Mouse (Mus musculus) ES-E14 (cell line): ENCODE results near the gene Astn2. TPM values are rescaled to one million over a fixed set of nuclear protein-coding genes. Genes with fewer than 3 reads are reported as not detected.

ENCODE experiments used
- DNase-seq: peaks from one replicate; pipeline ENCODE4 v3.0.0-alpha.2; 2013; ENCODE audit warnings: low read depth, low spot score
- H3K27ac ChIP-seq: 2 replicates; pipeline ENCODE4 v1.5.1; 2012; ENCODE audit warnings: low read depth, mild to moderate bottlenecking, low read length, moderate library complexity, mixed read lengths; ENCODE audit not compliant: poor library complexity, insufficient read depth, severe bottlenecking
- H3K36me3 ChIP-seq: 2 replicates; pipeline ENCODE4 v1.6.1; 2012; ENCODE audit warnings: mild to moderate bottlenecking, low read length, moderate library complexity, mixed read lengths; ENCODE audit not compliant: control insufficient read depth, poor library complexity, insufficient read depth, severe bottlenecking
- H3K4me1 ChIP-seq, 2 experiments: fragments of 150-350 bp in 1 of 2; sonication (generic) in 1 of 2; 2 replicates each; pipeline ENCODE4 v1.6.1; 2012; ENCODE audit warnings: low read length in 2 of 2, mild to moderate bottlenecking in 1 of 2, mixed read lengths in 1 of 2; ENCODE audit not compliant: control insufficient read depth in 2 of 2, insufficient read depth in 2 of 2, poor library complexity in 1 of 2
- H3K4me3 ChIP-seq, 2 experiments: fragments of 150-350 bp in 1 of 2; sonication (generic) in 1 of 2; 2 replicates each; pipeline ENCODE4 v1.5.1; 2012; ENCODE audit warnings: low read length in 2 of 2, low read depth in 1 of 2, mild to moderate bottlenecking in 1 of 2, mixed read lengths in 1 of 2; ENCODE audit not compliant: insufficient read depth in 1 of 2, poor library complexity in 1 of 2, severe bottlenecking in 1 of 2
- H3K9ac ChIP-seq: 2 replicates; pipeline ENCODE4 v1.6.1; 2012; ENCODE audit warnings: low read depth, mild to moderate bottlenecking, low read length, mixed read lengths; ENCODE audit not compliant: poor library complexity, insufficient read depth, severe bottlenecking
- H3K9me3 ChIP-seq: fragments of 150-350 bp; sonication (generic); 2 replicates; pipeline ENCODE4 v1.6.1; 2012; ENCODE audit warnings: low read depth, mild to moderate bottlenecking, low read length; ENCODE audit not compliant: control insufficient read depth, insufficient read depth
- CHD2 ChIP-seq: IDR thresholded peaks from 2 replicates; pipeline ENCODE4 v1.6.1; 2014; ENCODE audit warnings: mild to moderate bottlenecking, low read depth, low read length, inconsistent platforms
- HCFC1 ChIP-seq: IDR thresholded peaks from 2 replicates; pipeline ENCODE4 v1.6.1; 2012; ENCODE audit warnings: low read length, inconsistent platforms, borderline replicate concordance; ENCODE audit not compliant: insufficient read depth
- MAFK ChIP-seq: IDR thresholded peaks from 2 replicates; pipeline ENCODE4 v1.6.1; 2014; ENCODE audit warnings: mild to moderate bottlenecking, low read depth, low read length, inconsistent platforms; ENCODE audit not compliant: insufficient read depth
- ZC3H11A ChIP-seq: IDR thresholded peaks from 2 replicates; pipeline ENCODE4 v1.6.1; 2012; ENCODE audit warnings: low read depth, mild to moderate bottlenecking, inconsistent platforms, low read length, borderline replicate concordance
- ZNF384 ChIP-seq: IDR thresholded peaks from 2 replicates; pipeline ENCODE4 v1.6.1; 2012; ENCODE audit warnings: low read depth, low read length, inconsistent platforms
- in situ Hi-C, 2 experiments: fragments of 600-800 bp; cut with MboI; formaldehyde crosslinking; loops; one replicate each; pipeline ENCODE4 v1.15.1; 2025; ENCODE audit warnings: low sequenced_read_pairs in 2 of 2, inconsistent platforms in 1 of 2; ENCODE audit not compliant: unreplicated experiment in 2 of 2
- total RNA-seq: library from RNA; depleted of rRNA; stranded (reverse); fragments of 300-350 nt; gene quantifications from 2 replicates; pipeline ENCODE4 v1.2.3, GENCODE M21; 2012

The Astn2 gene
- total RNA-seq, 1 experiment: 0.04 TPM

DNA sequence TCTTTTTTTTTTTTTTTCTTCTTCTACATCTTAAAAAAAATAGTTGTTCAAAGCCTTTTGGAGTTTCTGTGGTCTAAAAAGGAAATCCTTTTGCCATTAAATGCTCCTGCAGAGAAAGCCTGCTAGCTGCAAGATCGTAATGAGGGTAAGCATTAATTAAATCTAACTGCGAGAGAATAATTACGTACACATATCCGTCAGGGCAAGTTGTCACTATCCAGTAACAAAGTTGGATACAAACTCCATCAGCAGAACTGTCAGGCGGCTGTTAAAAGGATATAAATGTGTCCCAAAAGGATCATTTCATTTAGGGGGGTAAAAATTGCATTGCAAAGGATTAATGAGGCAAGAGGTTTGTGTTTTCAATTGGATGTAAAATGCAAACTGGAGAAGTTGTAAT, 302.4 kb downstream of the Astn2 start:
- TF ChIP-seq MAFK (no peak), HCFC1 (no peak), ZC3H11A (no peak), CHD2 (no peak)
- H3K9ac ChIP-seq: no peak overlapping the region
- no peaks in the 10 kb centered on the region for H3K36me3 ChIP-seq
- no peak for DNase-seq
- H3K4me3 ChIP-seq: no peak overlapping the region
- in situ Hi-C loops: no loop called here
- H3K27ac ChIP-seq: no peak overlapping the region
- H3K4me1 ChIP-seq: no peaks in the 10 kb centered on the region
- no peaks in the 10 kb centered on the region for H3K9me3 ChIP-seq

DNA sequence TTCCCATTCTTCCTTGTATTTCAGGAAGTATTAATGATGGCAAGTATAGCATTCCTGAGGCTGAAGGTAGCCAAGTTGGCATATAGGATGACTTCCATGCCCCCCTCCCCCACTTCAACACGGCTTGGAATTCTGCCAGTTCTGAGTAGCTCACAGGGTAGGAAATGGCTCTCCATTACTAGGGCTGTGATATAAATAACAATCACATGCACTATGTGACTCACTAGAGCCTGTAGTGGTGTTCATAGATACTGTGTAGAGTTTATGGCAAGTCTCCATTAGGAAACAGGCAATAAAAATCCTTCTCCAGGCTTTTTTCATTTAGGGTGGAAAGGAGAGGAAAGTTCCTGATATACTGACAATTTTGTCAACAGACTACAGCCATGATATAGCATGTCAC, 306.8 kb downstream of the Astn2 start:
- Histone ChIP-seq H3K36me3 (no peaks in the 10 kb centered on the region), H3K27ac (no peak overlapping the region), H3K4me1 (no peaks in the 10 kb centered on the region), H3K9ac (no peak overlapping the region), H3K9me3 (no peaks in the 10 kb centered on the region), H3K4me3 (no peak overlapping the region)
- no peak for DNase-seq
- in situ Hi-C loops: no loop called here
- TF ChIP-seq HCFC1 (no peak), MAFK (no peak), CHD2 (no peak), ZC3H11A (no peak)

DNA sequence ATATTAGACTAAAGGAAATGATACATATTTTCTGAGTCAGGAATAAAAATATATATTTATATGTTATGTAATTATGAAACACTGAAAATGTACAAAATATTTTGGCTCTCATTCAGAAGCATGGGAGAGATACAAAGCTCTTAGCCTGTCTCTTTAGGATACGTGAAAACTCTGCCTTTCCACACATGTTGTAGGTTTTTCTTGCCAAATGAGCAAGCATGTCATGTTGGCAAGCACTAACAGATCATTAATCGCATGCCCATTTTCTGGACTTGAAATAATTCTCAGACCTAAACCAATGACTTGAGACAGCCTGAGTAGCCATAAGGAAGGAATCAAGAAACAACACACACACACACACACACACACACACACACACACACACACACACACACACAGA, 308.3 kb downstream of the Astn2 start:
- no peak overlapping the region for H3K4me3 ChIP-seq
- no peak overlapping the region for H3K9ac ChIP-seq
- no peaks in the 10 kb centered on the region for H3K9me3 ChIP-seq
- H3K27ac ChIP-seq: no peak overlapping the region
- in situ Hi-C loops: no loop called here
- H3K36me3 ChIP-seq: no peaks in the 10 kb centered on the region
- no peak for DNase-seq
- TF ChIP-seq CHD2 (no peak), HCFC1 (no peak), ZC3H11A (no peak), MAFK (no peak), ZNF384 (no peak)
- H3K4me1 ChIP-seq: no peaks in the 10 kb centered on the region

DNA sequence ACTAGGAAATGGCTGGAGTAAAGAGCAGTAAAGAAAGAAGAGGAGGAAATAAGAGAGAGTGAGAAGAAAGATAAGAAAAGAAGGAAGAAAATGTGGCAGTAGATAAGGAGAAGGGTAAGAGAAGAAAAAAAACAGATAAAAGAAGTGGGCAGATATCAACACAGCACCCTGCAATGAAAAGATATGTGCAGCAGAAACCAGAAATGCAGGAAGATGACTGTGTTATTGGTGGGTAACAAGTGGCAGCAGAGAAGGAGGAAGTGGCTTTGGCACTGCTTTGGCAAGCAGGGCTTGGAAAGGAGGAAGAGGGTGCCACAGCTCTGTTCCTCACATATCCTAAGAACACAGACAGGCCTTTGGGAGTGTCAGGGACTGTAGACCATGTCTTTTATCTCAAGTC, 347.2 kb downstream of the Astn2 start:
- in situ Hi-C loops: no loop called here

DNA sequence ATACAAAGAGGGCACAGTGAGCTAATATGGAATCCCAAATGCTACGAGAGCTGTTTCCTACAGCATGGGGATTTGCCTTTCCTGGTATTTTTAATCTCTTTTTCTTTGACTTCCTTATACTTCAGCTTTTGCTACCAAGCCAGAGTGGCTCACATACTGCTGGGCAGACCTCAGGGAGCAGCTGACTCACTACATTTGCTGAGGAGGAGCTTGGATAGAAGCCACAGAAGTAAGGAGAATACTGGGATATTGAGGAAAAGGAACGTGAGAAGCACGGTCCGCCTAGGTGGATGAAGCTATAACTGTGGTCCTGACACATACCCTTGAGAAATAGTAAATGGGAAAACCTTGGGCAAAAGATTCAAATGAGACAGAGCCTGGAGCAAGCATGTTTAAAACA, 348.7 kb downstream of the Astn2 start:
- no peak overlapping the region for H3K4me3 ChIP-seq
- no peak for TF ChIP-seq CHD2
- H3K36me3 ChIP-seq: no peaks in the 10 kb centered on the region
- DNase-seq: no peak
- in situ Hi-C loops: no loop called here
- no peak overlapping the region for H3K9ac ChIP-seq
- H3K9me3 ChIP-seq: no peaks in the 10 kb centered on the region
- no peaks in the 10 kb centered on the region for H3K4me1 ChIP-seq
- H3K27ac ChIP-seq: no peak overlapping the region

More for the DNA sequence above, 347.2 kb downstream of the Astn2 start:
- DNase-seq: no peak
- Histone ChIP-seq H3K4me3 (no peak overlapping the region), H3K4me1 (no peaks in the 10 kb centered on the region), H3K27ac (no peak overlapping the region), H3K9me3 (no peaks in the 10 kb centered on the region), H3K9ac (no peak overlapping the region), H3K36me3 (no peaks in the 10 kb centered on the region)
- TF ChIP-seq ZC3H11A: no peak
- no peak for TF ChIP-seq MAFK
- TF ChIP-seq ZNF384: no peak
- TF ChIP-seq HCFC1: no peak
- no peak for TF ChIP-seq CHD2
